Mouse (Mus musculus) kidney, embryonic 16.5 days (tissue): ENCODE results near the gene Ttll2. TPM values are rescaled to one million over a fixed set of nuclear protein-coding genes. Genes with fewer than 3 reads are reported as not detected.
"Not testable (repeated sequence)": the region's sequence is repeated elsewhere in the genome, so short reads cannot be mapped to it uniquely, and the experiment has no call there.

Source experiments
- ATAC-seq: fragments of 200-750 bp; cut with Nextera tagmentation; 2 replicates; pipeline ENCODE4 v1.8.0; 2017; ENCODE audit warnings: moderate TSS enrichment; ENCODE audit not compliant: low FRiP score, low TSS enrichment
- H3K27ac ChIP-seq: fragments of 300-500 bp; sonication (generic); 2 replicates; pipeline ENCODE4 v1.5.1; 2014; ENCODE audit warnings: low read length
- H3K27me3 ChIP-seq: fragments of 300-500 bp; sonication (generic); 2 replicates; pipeline ENCODE4 v1.6.1; 2014; ENCODE audit warnings: low read length, control low read depth, mixed read lengths; ENCODE audit not compliant: insufficient read depth
- H3K36me3 ChIP-seq: fragments of 300-500 bp; sonication (generic); 2 replicates; pipeline ENCODE4 v1.6.1; 2014; ENCODE audit warnings: low read length, control low read depth, mixed read lengths; ENCODE audit not compliant: insufficient read depth
- H3K4me1 ChIP-seq: fragments of 300-500 bp; sonication (generic); 2 replicates; pipeline ENCODE4 v1.6.1; 2014; ENCODE audit warnings: low read length, control low read depth, mixed read lengths; ENCODE audit not compliant: insufficient read depth
- H3K4me2 ChIP-seq: fragments of 300-500 bp; sonication (generic); replicated peaks from 2 replicates; pipeline ENCODE4 v1.6.1; 2014; ENCODE audit warnings: low read depth, low read length
- H3K4me3 ChIP-seq: fragments of 300-500 bp; sonication (generic); 2 replicates; pipeline ENCODE4 v1.5.1; 2014; ENCODE audit warnings: mild to moderate bottlenecking, low read length
- H3K9ac ChIP-seq: fragments of 300-500 bp; sonication (generic); replicated peaks from 2 replicates; pipeline ENCODE4 v1.6.1; 2014; ENCODE audit warnings: low read length
- H3K9me3 ChIP-seq: fragments of 300-500 bp; sonication (generic); 2 replicates; pipeline ENCODE4 v1.6.1; 2016; ENCODE audit warnings: low read length, control low read depth
- WGBS: fragments of 180-500 bp; shearing (Covaris S2); extraction: QIAGEN DNeasy Blood & Tissue Kit; methylation state at CpG from one replicate; pipeline ENCODE4 v1.1.7; 2014; 5-methylcytosine and 5-hydroxymethylcytosine counted together
- polyA plus RNA-seq: library from polyadenylated mRNA; unstranded; fragments of >200 nt; fragmentation: Nextera tagmentation; extraction: Ambion mirVana; gene quantifications from 2 replicates; pipeline ENCODE4 v1.2.1, GENCODE M21; 2015

Ttll2 gene
- polyA plus RNA-seq, 1 experiment from 2014 or later, result not detected

DNA sequence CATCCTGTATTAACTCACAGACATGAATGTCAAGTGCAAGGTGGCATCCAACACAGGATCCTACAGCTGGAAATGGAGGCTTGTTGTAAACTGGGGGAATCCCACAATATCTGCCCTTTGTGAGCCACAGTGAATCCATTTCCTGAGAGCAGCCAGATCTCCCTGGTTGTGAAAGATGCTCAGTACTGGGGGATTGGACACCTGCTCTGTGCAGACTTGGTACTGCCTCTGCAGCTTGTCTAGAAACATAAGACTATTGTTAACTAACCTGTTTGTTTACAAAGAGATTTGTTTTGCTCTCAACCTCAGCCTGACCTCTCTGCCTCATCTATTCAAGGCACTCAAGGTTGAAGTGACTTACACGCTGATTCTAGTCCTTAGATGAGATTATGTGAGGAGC is 13.8 kb upstream of the Ttll2 start:
- not testable (repeated sequence) for H3K9ac ChIP-seq, H3K4me3 ChIP-seq, H3K9me3 ChIP-seq, H3K4me2 ChIP-seq, H3K4me1 ChIP-seq, H3K27me3 ChIP-seq, H3K36me3 ChIP-seq, H3K27ac ChIP-seq, ATAC-seq
- WGBS, result no CpG with 5 or more reads among the region's 1 CpGs

- H3K36me3 ChIP-seq, H3K4me1 ChIP-seq, H3K27ac ChIP-seq, H3K4me2 ChIP-seq, H3K9me3 ChIP-seq, H3K27me3 ChIP-seq, H3K9ac ChIP-seq, ATAC-seq, H3K4me3 ChIP-seq: not testable (repeated sequence)
- no CpG with 5 or more reads among the region's 3 CpGs for WGBS
Observed at GRCm38 (mm10) chr17:7365615-7366014, 13.1 kb upstream of the Ttll2 start.

DNA sequence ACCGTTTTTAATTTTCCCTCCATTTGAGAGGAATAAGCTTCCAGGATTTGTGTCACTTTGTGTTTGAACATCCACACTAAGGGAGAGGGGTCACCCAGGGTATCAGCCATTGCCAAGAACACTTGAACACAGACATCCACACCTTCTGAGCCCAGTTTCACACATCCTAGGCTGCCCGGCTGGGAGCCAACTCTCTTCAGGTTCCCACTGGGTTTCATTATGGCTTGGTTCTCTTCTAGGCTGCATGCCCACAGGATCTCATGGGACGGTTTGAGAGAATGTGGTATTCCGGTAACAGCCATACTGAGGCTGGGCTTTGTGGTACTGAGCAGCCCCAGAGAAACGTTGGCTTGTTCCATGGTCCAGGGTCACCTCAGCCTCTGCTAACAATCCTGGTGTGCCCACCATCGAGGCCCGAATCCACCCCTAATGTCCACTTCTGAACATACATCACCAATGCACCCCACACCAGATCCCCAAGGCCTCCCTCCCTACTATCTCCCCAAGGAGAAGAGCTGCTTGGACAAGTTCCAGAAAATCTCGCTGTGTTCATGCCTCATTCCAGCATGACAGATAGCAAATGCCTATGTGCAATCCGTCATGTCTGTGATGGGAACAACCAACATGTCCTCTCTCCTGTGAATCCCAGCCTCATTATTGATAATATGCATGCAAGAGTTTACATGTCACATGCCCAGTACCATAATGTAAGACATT is 8.4 kb upstream of the Ttll2 start:
- not testable (repeated sequence) for H3K27ac ChIP-seq, H3K27me3 ChIP-seq, H3K4me3 ChIP-seq, H3K4me2 ChIP-seq, H3K36me3 ChIP-seq, H3K9me3 ChIP-seq, H3K9ac ChIP-seq, ATAC-seq, H3K4me1 ChIP-seq
- WGBS, result 91% methylated on average over 9 of the region's 9 CpGs

- ATAC-seq, H3K9ac ChIP-seq, H3K4me3 ChIP-seq, H3K36me3 ChIP-seq, H3K4me1 ChIP-seq, H3K4me2 ChIP-seq, H3K27ac ChIP-seq, H3K27me3 ChIP-seq, H3K9me3 ChIP-seq: not testable (repeated sequence)
- 76% methylated on average over 4 of the region's 4 CpGs for WGBS
Observed at GRCm38 (mm10) chr17:7359806-7360205, 7.3 kb upstream of the Ttll2 start.

- H3K27me3 ChIP-seq, H3K36me3 ChIP-seq, H3K4me1 ChIP-seq, ATAC-seq, H3K27ac ChIP-seq, H3K9ac ChIP-seq, H3K9me3 ChIP-seq, H3K4me2 ChIP-seq, H3K4me3 ChIP-seq: not testable (repeated sequence)
- 73% methylated on average over 2 of the region's 3 CpGs for WGBS
Observed at GRCm38 (mm10) chr17:7348765-7349164, 3.7 kb downstream of the Ttll2 start.

DNA sequence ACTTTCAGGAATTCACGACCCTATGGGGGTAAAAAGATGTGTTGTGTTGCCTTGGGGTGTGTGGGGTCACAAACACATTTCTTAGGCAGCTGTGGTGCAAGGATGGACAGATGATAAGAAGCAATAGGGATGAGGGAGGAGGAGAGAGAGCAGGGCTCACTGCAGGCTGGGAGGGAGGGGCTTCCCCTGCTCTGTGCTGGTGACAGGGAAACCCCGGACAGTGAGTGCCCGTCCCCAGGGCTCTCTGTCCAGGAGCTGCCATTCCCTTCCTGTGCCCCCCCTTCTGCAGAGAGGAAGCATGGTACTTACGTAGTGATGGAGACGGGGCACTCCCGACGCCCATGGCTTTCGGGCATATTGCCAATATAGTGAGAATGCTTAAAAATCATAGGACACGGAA is 15.1 kb downstream of the Ttll2 start:
- 71% methylated on average over 7 of the region's 9 CpGs for WGBS
- peak; percentile 63 for ATAC-seq

DNA sequence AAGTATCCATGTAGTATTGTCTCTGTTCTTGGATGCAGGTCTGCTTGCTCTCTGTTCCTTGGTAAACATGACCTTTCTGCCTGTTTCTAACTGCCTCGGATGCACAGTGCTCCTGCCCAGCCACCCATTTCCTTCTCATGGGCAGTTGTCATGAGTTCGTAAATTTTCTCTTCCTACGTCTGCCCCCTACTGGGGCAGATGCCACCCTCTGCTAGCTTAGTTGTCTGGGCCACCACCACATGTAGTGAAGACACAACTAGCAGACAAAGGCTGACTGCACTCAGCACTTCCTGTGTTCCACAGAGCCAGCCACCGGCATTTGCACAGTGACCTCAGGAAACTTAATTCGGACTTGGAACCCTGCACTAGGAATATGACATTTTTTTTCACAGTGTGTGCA is 19.8 kb downstream of the Ttll2 start:
- not testable (repeated sequence) for H3K9me3 ChIP-seq, H3K4me3 ChIP-seq, H3K27ac ChIP-seq, H3K4me1 ChIP-seq, H3K27me3 ChIP-seq, H3K36me3 ChIP-seq, H3K9ac ChIP-seq, ATAC-seq, H3K4me2 ChIP-seq
- 50% methylated on average over 3 of the region's 5 CpGs for WGBS

More for the DNA sequence above, 15.1 kb downstream of the Ttll2 start:
- H3K4me2 ChIP-seq, H3K9me3 ChIP-seq, H3K27me3 ChIP-seq, H3K4me3 ChIP-seq, H3K36me3 ChIP-seq, H3K27ac ChIP-seq, H3K4me1 ChIP-seq, H3K9ac ChIP-seq: not testable (repeated sequence)

DNA sequence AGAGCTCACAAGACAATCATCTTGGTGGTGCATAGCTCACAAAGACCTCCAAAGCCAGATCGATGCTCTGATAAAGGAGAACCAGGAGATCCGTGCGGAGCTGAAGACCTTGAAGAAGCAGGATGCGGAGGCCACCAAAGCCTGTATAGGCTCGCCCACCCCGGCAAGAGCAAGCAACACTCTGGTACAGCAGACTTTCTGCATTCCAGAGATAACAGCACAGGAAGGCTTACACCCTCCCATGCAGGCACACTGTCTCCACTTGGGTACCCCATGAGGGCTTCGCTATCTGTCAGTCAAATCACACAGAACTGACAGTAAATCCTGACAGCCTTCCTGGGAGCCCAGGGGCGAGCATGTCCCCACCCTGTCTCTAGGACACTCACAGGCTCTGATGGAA is 26.1 kb downstream of the Ttll2 start:
- H3K4me3 ChIP-seq, H3K27ac ChIP-seq, ATAC-seq, H3K4me2 ChIP-seq, H3K27me3 ChIP-seq, H3K9ac ChIP-seq, H3K4me1 ChIP-seq, H3K9me3 ChIP-seq, H3K36me3 ChIP-seq: not testable (repeated sequence)
- WGBS, result 81% methylated on average over 4 of the region's 8 CpGs

DNA sequence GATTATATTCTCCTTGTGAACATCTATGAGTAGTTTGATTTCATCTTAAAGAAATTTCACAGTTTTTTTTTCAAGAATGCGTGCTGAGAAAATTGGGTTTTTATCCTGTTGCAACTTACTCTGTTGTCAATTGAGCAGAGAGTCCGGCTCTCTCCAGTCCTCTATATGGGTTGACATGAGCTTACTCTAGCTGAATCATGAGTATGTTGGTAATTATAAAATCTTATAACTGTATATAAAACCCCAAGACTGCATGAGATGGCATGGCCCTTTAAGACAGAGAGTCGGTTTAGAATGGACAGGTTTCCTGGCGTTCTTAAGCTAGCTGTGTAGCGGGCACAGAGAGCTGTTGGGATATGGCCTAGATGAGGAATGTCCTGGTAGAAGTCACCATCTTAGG is 28.1 kb downstream of the Ttll2 start, which contains the start of gene Tcp10a:
TSS of gene Tcp10a (plus strand) at position 301 of the 400 bp plus-strand sequence.
- not testable (repeated sequence) for H3K9ac ChIP-seq, H3K4me2 ChIP-seq, H3K4me1 ChIP-seq, H3K27ac ChIP-seq, H3K27me3 ChIP-seq, ATAC-seq, H3K36me3 ChIP-seq, H3K4me3 ChIP-seq, H3K9me3 ChIP-seq
- 90% methylated on average over 3 of the region's 5 CpGs for WGBS

DNA sequence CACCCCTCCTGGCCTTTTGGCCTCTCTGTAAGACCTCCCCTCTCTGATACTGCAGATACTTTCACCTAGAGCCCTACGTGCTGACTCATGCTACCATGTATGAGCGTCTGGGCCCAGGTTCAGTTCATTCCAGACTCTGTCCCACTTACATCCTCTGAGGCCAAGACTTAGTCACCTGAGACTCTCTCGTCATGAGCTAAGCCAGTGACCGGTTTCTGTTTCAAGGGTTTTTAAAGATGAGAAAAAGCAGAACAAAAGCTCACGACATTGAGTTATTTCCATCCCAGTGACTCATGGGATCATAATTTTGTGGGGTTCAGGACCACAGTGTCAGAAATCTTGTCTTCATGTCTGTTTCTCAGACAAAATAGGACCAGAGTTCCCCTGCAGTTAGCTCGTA is 32.7 kb downstream of the Ttll2 start:
- 78% methylated on average over 6 of the region's 6 CpGs for WGBS
- H3K36me3 ChIP-seq, ATAC-seq, H3K4me1 ChIP-seq, H3K9ac ChIP-seq, H3K9me3 ChIP-seq, H3K27ac ChIP-seq, H3K4me2 ChIP-seq, H3K27me3 ChIP-seq, H3K4me3 ChIP-seq: not testable (repeated sequence)
